Mouse (Mus musculus) splenic B cell, adult 2 months (primary cell): ENCODE results near the gene Ctf2.

Experiments
- DNase-seq: peaks from one replicate; pipeline ENCODE4 v3.0.0-alpha.2; 2011; ENCODE audit warnings: low read depth, low spot score
- H3K27me3 ChIP-seq: 2 replicates; pipeline ENCODE4 v1.6.1; 2012; ENCODE audit warnings: mild to moderate bottlenecking, low read length, moderate library complexity, mixed read lengths; ENCODE audit not compliant: control insufficient read depth, poor library complexity, insufficient read depth, severe bottlenecking
- H3K36me3 ChIP-seq: 2 replicates; pipeline ENCODE4 v1.6.1; 2012; ENCODE audit warnings: mild to moderate bottlenecking, low read length, moderate library complexity, mixed read lengths; ENCODE audit not compliant: control insufficient read depth, poor library complexity, insufficient read depth, severe bottlenecking

Gene Ctf2

GRCm38 (mm10) chr7:127768346-127768996, 36.5 kb upstream of the Ctf2 start:
- peaks cover 1% of the 10 kb centered on the region; the same call in 1 of the 2 replicates for H3K36me3 ChIP-seq
- DNase-seq: peak; percentile 20
- no peaks in the 10 kb centered on the region for H3K27me3 ChIP-seq

DNA sequence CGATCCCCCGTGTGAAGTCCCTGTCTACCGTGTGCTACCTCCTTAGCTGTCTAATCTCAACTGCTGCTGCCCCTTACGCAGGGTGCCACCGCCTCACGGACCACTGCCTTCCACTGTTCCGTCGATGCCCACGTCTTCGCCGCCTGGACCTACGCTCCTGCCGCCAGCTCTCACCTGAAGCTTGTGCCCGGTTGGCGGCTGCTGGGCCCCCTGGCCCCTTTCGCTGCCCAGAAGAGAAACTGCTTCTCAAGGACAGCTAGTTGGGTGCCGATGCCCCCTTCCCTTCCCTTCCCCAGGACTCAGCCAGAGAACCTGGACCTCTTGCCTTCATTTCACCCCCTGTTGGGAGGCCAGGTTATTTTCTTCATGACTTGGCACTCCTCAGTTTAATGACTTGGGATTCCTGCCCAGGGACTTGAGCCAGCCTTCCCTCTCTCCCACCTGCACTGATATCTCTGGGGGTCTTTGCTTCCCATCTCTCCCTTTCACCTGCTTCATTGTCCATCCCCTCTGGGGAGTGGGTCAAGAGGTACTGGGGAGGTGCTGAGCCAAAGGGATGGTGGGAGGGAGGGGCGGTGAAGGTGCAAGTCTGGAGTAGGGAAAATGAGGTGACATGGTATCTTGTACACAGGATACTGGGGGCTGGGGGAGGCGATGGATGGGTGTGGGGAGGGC, 35.8 kb upstream of the Ctf2 start:
- no peak for DNase-seq
- H3K27me3 ChIP-seq: no peaks in the 10 kb centered on the region
- H3K36me3 ChIP-seq: peaks cover 1% of the 10 kb centered on the region; the same call in 1 of the 2 replicates

DNA sequence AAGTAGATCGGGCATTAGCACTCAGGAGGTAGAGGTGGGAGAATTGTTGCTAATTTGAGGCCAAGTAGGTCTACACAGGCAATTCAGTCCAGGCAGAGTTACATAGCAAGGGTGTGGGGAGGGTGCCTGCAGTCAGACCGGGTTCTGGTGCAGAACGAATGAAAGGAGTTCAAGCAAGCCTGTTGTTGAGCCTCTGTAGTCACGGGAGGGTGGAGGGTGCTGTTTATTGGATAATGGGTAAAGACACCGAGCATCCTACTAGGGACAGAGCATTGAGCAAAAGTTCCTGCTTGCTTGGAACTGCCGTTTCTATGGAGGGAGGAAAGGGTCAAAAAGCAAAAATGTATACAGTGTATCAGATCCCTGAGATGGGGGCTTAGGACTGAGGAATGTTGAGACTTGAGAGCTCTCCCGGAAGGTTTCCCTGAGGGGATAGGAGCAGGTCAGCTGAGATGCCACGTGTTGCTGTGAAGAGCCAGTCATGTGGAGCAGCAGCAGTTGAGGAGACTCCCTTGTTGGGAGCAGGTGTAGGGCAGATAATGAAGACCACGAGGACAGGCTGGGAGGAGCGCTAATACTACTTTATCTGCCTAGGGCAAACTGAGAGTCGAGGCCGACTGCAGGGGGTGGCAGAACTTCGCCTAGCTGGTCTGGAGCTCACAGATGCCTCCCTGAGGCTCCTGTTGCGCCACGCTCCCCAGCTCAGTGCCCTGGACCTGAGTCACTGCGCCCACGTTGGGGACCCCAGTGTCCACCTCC, 35.1 kb upstream of the Ctf2 start:
- H3K36me3 ChIP-seq: peaks cover 1% of the 10 kb centered on the region; the same call in 1 of the 2 replicates
- H3K27me3 ChIP-seq: no peaks in the 10 kb centered on the region
- no peak for DNase-seq

DNA sequence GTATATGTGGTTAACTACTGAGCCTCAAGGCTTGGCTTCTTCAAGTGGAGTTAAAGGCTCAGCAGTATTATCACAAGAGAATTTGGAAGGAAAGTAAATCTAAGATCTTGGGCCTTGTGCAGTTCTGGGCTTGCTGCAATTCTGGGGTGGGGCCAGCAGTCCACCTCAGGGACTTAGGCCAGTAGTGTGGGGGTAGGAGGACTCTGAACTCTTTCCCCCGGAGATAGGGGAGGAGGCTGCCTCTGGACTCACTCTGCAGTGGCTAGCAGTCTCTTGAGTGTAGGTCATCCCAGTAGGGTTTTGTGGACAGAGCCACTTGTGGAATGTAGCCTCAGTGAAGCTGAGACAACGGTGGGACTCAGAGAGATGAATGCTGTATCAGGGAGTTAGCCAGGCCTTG, 33.8 kb upstream of the Ctf2 start:
- no peaks in the 10 kb centered on the region for H3K27me3 ChIP-seq
- no peak for DNase-seq
- peaks cover 1% of the 10 kb centered on the region; the same call in 1 of the 2 replicates for H3K36me3 ChIP-seq

DNA sequence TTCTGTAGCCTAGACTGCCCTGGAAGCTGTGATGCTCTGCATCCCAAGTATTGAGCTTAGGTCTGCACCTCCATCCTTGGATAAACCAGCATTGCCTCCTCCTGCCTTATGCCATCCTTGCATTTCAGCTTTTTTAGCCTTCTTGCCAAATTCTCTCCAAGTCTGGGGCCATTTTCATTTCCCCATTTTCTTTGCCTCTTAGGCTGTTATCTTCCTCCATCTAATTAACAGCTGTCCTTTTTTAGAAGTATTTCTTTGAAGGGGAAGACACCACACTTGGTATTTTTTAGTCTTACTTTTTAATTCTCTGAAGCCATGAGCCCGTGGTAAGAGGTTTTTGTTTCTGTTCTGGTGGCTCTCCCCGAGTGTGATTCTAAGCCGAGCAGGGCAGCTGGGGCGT, 31.7 kb upstream of the Ctf2 start:
- DNase-seq: no peak
- H3K36me3 ChIP-seq: peaks cover 1% of the 10 kb centered on the region; the same call in 1 of the 2 replicates
- H3K27me3 ChIP-seq: no peaks in the 10 kb centered on the region

DNA sequence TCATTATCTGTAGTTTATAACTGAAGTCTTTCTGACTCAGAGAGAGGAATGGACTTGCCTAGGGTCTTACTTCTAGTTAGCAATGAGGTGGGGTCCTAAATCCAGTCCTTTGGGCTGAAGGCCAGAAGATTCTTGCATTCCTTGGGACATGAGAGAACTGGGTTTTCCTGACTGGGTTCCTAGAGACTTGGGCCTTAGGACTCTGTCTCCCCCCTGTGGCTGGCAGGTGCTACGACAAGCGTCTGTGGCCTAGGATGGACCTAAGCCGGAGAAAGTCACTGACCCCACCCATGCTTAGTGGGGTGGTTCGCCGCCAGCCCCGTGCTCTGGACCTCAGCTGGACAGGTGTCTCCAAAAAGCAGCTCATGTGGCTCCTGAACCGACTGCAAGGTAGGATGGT, 29.1 kb upstream of the Ctf2 start:
- no peaks in the 10 kb centered on the region for H3K36me3 ChIP-seq
- DNase-seq: peak; percentile 80

GRCm38 (mm10) chr7:127760478-127760877, 28.5 kb upstream of the Ctf2 start:
- DNase-seq: no peak
- Histone ChIP-seq H3K36me3 (no peaks in the 10 kb centered on the region), H3K27me3 (no peaks in the 10 kb centered on the region)

More for the DNA sequence above, 29.1 kb upstream of the Ctf2 start:
- no peaks in the 10 kb centered on the region for H3K27me3 ChIP-seq

DNA sequence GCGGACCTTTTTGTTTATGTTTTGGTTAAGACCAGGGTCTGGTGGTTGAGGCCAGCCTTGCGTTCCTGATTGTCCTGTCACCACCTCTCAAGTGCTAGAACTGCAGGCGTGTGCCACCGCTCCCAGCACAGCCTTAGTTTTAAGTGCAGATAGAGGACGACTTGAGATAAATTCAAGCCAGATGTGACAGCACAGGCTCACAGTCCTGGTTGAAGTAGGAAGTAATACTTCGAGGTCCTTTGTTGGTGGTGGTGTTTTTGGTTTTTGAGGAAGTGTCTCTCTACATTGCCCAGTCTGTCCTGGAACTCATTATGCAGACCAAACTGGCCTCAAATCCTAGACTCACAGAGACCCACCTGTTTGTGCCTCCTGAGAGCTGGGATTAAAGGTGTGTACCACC, 27.8 kb upstream of the Ctf2 start:
- Histone ChIP-seq H3K27me3 (no peaks in the 10 kb centered on the region), H3K36me3 (0 out of 2 replicates have a peak, but pooled peaks cover 2% of the 10 kb centered on the region)
- peak; percentile 23 for DNase-seq

DNA sequence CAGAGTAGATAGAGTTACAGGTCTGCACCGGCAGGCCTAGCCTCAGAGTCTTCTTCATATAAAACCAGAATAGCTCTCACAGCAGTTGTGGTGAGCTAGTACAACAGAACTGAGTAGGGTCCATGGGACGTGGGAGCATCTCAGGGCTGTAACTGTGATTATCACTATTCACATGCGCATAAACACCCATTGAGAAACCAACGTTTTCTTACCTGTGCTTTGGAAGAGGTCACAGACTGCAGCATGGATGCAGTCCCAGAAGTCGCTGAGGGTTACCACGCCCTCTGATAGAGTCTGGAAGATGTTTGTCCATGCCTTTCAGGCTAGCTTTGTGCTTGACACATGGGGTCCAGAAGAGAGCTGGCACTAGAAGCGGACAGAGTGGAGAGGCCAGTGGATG, 21.8 kb upstream of the Ctf2 start:
- peaks cover 13% of the 10 kb centered on the region for H3K36me3 ChIP-seq
- no peak for DNase-seq
- H3K27me3 ChIP-seq: no peaks in the 10 kb centered on the region

DNA sequence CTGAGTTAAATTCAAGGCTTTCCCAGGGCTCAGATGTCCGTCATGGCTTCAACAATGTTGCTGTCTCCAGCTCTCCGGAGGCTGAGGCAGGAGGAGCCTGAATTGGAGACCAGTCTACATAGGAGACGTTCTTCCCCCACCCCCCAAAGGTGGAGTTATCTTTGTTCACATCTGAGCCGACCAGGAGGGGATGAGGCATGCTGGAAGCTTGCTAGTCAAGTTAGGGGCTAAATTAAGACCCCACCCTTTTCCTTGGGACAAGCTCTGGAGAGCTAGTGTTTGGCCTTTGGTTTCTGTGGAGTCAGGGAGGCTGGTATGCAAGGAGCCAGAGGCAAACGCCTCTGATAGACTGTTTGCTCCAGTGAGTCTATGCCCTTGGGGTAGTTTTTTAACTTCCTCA, 21.2 kb upstream of the Ctf2 start:
- no peak for DNase-seq
- Histone ChIP-seq H3K36me3 (peaks cover 13% of the 10 kb centered on the region), H3K27me3 (no peaks in the 10 kb centered on the region)

GRCm38 (mm10) chr7:127752069-127752468, 20.1 kb upstream of the Ctf2 start:
- no peak for DNase-seq
- peaks cover 13% of the 10 kb centered on the region for H3K36me3 ChIP-seq
- H3K27me3 ChIP-seq: no peaks in the 10 kb centered on the region

DNA sequence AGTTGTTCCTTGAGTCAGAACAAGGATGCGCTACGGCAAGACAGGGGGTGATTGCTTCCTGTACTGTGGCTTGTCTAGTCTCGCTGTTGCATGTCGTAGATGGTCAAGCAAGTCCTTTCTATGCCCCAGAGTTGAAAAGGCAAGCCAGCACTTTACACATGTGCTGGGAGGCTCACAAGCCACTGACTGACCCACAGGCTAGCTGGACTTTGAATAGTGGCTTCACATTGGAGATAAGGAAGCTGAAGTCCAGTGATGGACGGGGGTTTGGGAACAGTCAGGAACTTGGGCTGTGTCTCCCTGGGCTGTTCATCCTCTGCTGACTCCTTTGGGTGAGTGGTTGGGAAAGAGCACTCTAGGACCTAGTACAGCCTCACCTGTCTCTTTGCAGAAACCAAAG, 19.7 kb upstream of the Ctf2 start:
- DNase-seq: no peak
- Histone ChIP-seq H3K36me3 (peaks cover 13% of the 10 kb centered on the region), H3K27me3 (no peaks in the 10 kb centered on the region)

- no peak for DNase-seq
- Histone ChIP-seq H3K36me3 (peaks cover 13% of the 10 kb centered on the region), H3K27me3 (no peaks in the 10 kb centered on the region)
Measured at GRCm38 (mm10) chr7:127750131-127751127, 18.5 kb upstream of the Ctf2 start.

- no peak for DNase-seq
- Histone ChIP-seq H3K36me3 (peaks cover 8% of the 10 kb centered on the region), H3K27me3 (no peaks in the 10 kb centered on the region)
Measured at GRCm38 (mm10) chr7:127748235-127748560, 16.2 kb upstream of the Ctf2 start.
